1 mouse cellular context compared by ENCODE assay signal in genomic region chr8:84928456-84929306, GRCm38 (mm10).
A peak's percentile ranks its signal among the peaks of the same experiment; 100 is the strongest.
TF ChIP-seq lines count a peak whose summit lies in the region.

No protein-coding gene starts in this region.

TF ChIP-seq in CH12.LX, 34 proteins besides CTCF, POLR2A, EP300 and RAD21 (continued from another document):
- TF ChIP-seq CHD2 (IDR thresholded peaks at IDR 0.05; ENCODE audit: low read length) (peak; percentile 63), IRF4 (IDR thresholded peaks at IDR 0.05; ENCODE audit: low read depth, low read length) (peak; percentile 60), ETS1 (conservative IDR thresholded peaks at IDR 0.05; ENCODE audit: low read depth, low read length) (no peak), ZKSCAN1 (IDR thresholded peaks at IDR 0.05; ENCODE audit: borderline replicate concordance, low read depth, low read length) (no peak), POLR2AphosphoS2 (IDR thresholded peaks at IDR 0.05; ENCODE audit: low read depth, low read length) (no peak), BHLHE40 (IDR thresholded peaks at IDR 0.05; ENCODE audit: low read depth, low read length) (peak; percentile 65; the same call in 1 of the 2 replicates), ELF1 (IDR thresholded peaks at IDR 0.05; ENCODE audit: low read depth, low read length) (no peak), SMC3 (IDR thresholded peaks at IDR 0.05; ENCODE audit: low read depth, low read length) (peak; percentile 61), MXI1 (IDR thresholded peaks at IDR 0.05; ENCODE audit: low read depth, low read length) (no peak), GABPA (IDR thresholded peaks at IDR 0.05; ENCODE audit: insufficient replicate concordance, low read depth, low read length) (no peak)
